In genomic region chr17:11975062-11975607, GRCm38 (mm10) we compare ENCODE assay signal across 8 mouse cellular contexts.
DNase-seq lines count a peak whose midpoint lies in the region; ATAC-seq lines count a peak whose summit lies in the region.

No protein-coding gene starts in this region.

- H3K4me1 ChIP-seq in heart, embryonic 10.5 days, result peaks cover 8% of the 10 kb centered on the region
- peaks cover 36% of the 10 kb centered on the region for H3K4me1 ChIP-seq in hindbrain, embryonic 13.5 days (replicated peaks)

- H3K9ac ChIP-seq in hindbrain, embryonic 13.5 days, result no peak overlapping the region

- no peaks in the 10 kb centered on the region for H3K36me3 ChIP-seq in heart, embryonic 10.5 days
- no peaks in the 10 kb centered on the region for H3K36me3 ChIP-seq in hindbrain, embryonic 13.5 days

- peak; percentile 75 to 80 for DNase-seq in heart, adult 18-20 months
- DNase-seq in heart, embryonic 10.5 days (ENCODE audit: low spot score), result no peak
- DNase-seq in MEL-GATA-1-ER (ENCODE audit: extremely low read depth, low read depth), result peak; percentile 35
- peak; percentile 34 to 52 for DNase-seq in left cerebral cortex, postnatal 10 days (ENCODE audit: extremely low spot score in 1 of 2, low spot score in 2 of 2)
- DNase-seq in retina, postnatal 1 day, result peak; percentile 80

- H3K27me3 ChIP-seq in heart, embryonic 10.5 days (ENCODE audit: insufficient read depth, poor library complexity, severe bottlenecking), result peaks cover 47% of the 10 kb centered on the region
- H3K27me3 ChIP-seq in hindbrain, embryonic 13.5 days, result 0 out of 2 replicates have a peak, but pooled peaks cover 4% of the 10 kb centered on the region

- no peak overlapping the region for H3K4me2 ChIP-seq in hindbrain, embryonic 13.5 days

- peak; percentile 48; the same call in 1 of the 2 replicates for ATAC-seq in common myeloid progenitor, adult 5-6 weeks (replicated peaks; ENCODE audit: low read depth, poor library complexity, severe bottlenecking)
- ATAC-seq in hindbrain, embryonic 13.5 days (ENCODE audit: low FRiP score), result peak; percentile 46; the same call in 1 of the 2 replicates
- ATAC-seq in activated CD4-positive, CD25-positive, alpha-beta regulatory T cell, adult 4 months, result no peak

- 34% methylated on average over 7 of the region's 7 CpGs for WGBS in heart, embryonic 10.5 days
- 41% methylated on average over 7 of the region's 7 CpGs for WGBS in hindbrain, embryonic 13.5 days

- H3K9me3 ChIP-seq in heart, embryonic 10.5 days, result no peaks in the 10 kb centered on the region
- H3K9me3 ChIP-seq in hindbrain, embryonic 13.5 days, result no peaks in the 10 kb centered on the region

- H3K27ac ChIP-seq in heart, embryonic 10.5 days, result no peak overlapping the region
- H3K27ac ChIP-seq in hindbrain, embryonic 13.5 days, result no peak overlapping the region

- intact Hi-C loops in left cerebral cortex, postnatal 10 days (cut with DNase I), result loop anchor here (10.0 kb wide), 1 partner anchor 1650 kb away; no protein-coding TSS in a partner anchor

- no peak overlapping the region for H3K4me3 ChIP-seq in heart, embryonic 10.5 days
- H3K4me3 ChIP-seq in hindbrain, embryonic 13.5 days, result no peak overlapping the region
